Mouse (Mus musculus) erythroid progenitor cell, adult 5-6 weeks (primary cell): ENCODE data around the gene Gsx2. TPM values are rescaled to one million over a fixed set of nuclear protein-coding genes. Genes with fewer than 3 reads are reported as not detected.

Experiments
- total RNA-seq, 2 experiments: library from RNA; stranded (forward) in 1 of 2; stranded (reverse) in 1 of 2; fragments of 150-400 nt in 1 of 2; fragments of 186-747, 209-891 nt in 1 of 2; gene quantifications; 2 replicates each; pipeline versions ENCODE4 v1.2.3 to v1.2.4; 2015 to 2017; ENCODE audit warnings: low replicate concordance in 2 of 2

Gsx2 gene
- total RNA-seq, 2 experiments from 2014 or later = not detected

Other genes with a start within 250 kb of the Gsx2 start
- 13.8 and 17.3 TPM in 2 replicates for gene Chic2, start 30.8 kb upstream of the Gsx2 start, total RNA-seq (2015; ENCODE audit: low replicate concordance)
- gene Chic2, start 30.8 kb upstream of the Gsx2 start, total RNA-seq (2017; ENCODE audit: low replicate concordance) = 15.3 and 19.2 TPM in 2 replicates
- gene Pdgfra, start 76.7 kb downstream of the Gsx2 start, total RNA-seq (2015; ENCODE audit: low replicate concordance) = 0.42 TPM in 1 of 2 replicates, not detected in the other
- 0.26 TPM in 1 of 2 replicates, not detected in the other for gene Pdgfra, start 76.7 kb downstream of the Gsx2 start, total RNA-seq (2017; ENCODE audit: low replicate concordance)